Mouse (Mus musculus) stomach, postnatal 0 days (tissue): ENCODE data around the gene Tmem59l. TPM values are rescaled to one million over a fixed set of nuclear protein-coding genes. Genes with fewer than 3 reads are reported as not detected.

Experiments used
- ATAC-seq: fragments of 200-750 bp; cut with Nextera tagmentation; 2 replicates; pipeline ENCODE4 v1.8.0; 2017; ENCODE audit not compliant: low FRiP score, low TSS enrichment
- DNase-seq: peaks from one replicate; pipeline ENCODE4 v3.0.0-alpha.2; 2016; ENCODE audit warnings: low spot score
- H3K27ac ChIP-seq: fragments of 300-500 bp; sonication (generic); replicated peaks from 2 replicates; pipeline ENCODE4 v1.5.1; 2014; ENCODE audit warnings: mild to moderate bottlenecking, control low read depth
- H3K27me3 ChIP-seq: fragments of 300-500 bp; sonication (generic); 2 replicates; pipeline ENCODE4 v1.6.1; 2014; ENCODE audit warnings: low read length; ENCODE audit not compliant: control insufficient read depth, insufficient read depth
- H3K36me3 ChIP-seq: fragments of 300-500 bp; sonication (generic); 2 replicates; pipeline ENCODE4 v1.6.1; 2014; ENCODE audit warnings: low read length, mixed read lengths; ENCODE audit not compliant: control insufficient read depth, insufficient read depth
- H3K4me1 ChIP-seq: fragments of 300-500 bp; sonication (generic); replicated peaks from 2 replicates; pipeline ENCODE4 v1.6.1; 2014; ENCODE audit warnings: antibody characterized with exemption; ENCODE audit not compliant: control insufficient read depth, insufficient read depth
- H3K4me2 ChIP-seq: fragments of 300-500 bp; sonication (generic); replicated peaks from 2 replicates; pipeline ENCODE4 v1.6.1; 2014; ENCODE audit warnings: low read depth, mild to moderate bottlenecking, control low read depth, moderate library complexity
- H3K4me3 ChIP-seq: fragments of 300-500 bp; sonication (generic); 2 replicates; pipeline ENCODE4 v1.5.1; 2014; ENCODE audit warnings: low read depth, low read length, control low read depth
- H3K9ac ChIP-seq: fragments of 300-500 bp; sonication (generic); 2 replicates; pipeline ENCODE4 v1.6.1; 2014; ENCODE audit warnings: mild to moderate bottlenecking, low read length, control low read depth, mixed read lengths
- H3K9me3 ChIP-seq: fragments of 300-500 bp; sonication (generic); 2 replicates; pipeline ENCODE4 v1.6.1; 2016; ENCODE audit warnings: low read length; ENCODE audit not compliant: control insufficient read depth
- CTCF ChIP-seq: IDR thresholded peaks from 2 replicates; pipeline ENCODE4 v1.5.1; 2016; ENCODE audit warnings: antibody characterized with exemption, low read depth, mild to moderate bottlenecking, moderate library complexity
- EP300 ChIP-seq: optimal IDR thresholded peaks from 2 replicates; pipeline ENCODE3; 2016; ENCODE audit warnings: antibody characterized with exemption
- WGBS: fragments of 180-500 bp; shearing (Covaris S2); extraction: QIAGEN DNeasy Blood & Tissue Kit; methylation state at CpG from one replicate; pipeline ENCODE4 v1.1.7; 2014; 5-methylcytosine and 5-hydroxymethylcytosine counted together
- polyA plus RNA-seq: library from polyadenylated mRNA; unstranded; fragments of >200 nt; fragmentation: Nextera tagmentation; extraction: Ambion mirVana; gene quantifications from 2 replicates; pipeline ENCODE4 v1.2.1, GENCODE M21; 2015

Gene Tmem59l
- polyA plus RNA-seq, 1 experiment from 2014 or later: 2.4 TPM

- peaks cover 3% of the 10 kb centered on the region for H3K4me1 ChIP-seq
These were observed 17.7 kb upstream of the Tmem59l start for GRCm38 (mm10) chr8:70504851-70505250.

GRCm38 (mm10) chr8:70504291-70504716 lies 17.1 kb upstream of the Tmem59l start:
- H3K27me3 ChIP-seq: peaks cover 4% of the 10 kb centered on the region; the same call in 1 of the 2 replicates
- ATAC-seq (no peak), DNase-seq (peak; percentile 35)
- 54% methylated on average over 16 of the region's 16 CpGs for WGBS
- peaks cover 12% of the 10 kb centered on the region; the same call in 1 of the 2 replicates for H3K36me3 ChIP-seq
- H3K9me3 ChIP-seq: no peaks in the 10 kb centered on the region
- no peak overlapping the region for H3K27ac ChIP-seq
- peaks cover 3% of the 10 kb centered on the region for H3K4me1 ChIP-seq
- H3K4me3 ChIP-seq: no peak overlapping the region
- H3K9ac ChIP-seq: no peak overlapping the region
- TF ChIP-seq CTCF: no peak
- no peak for TF ChIP-seq EP300
- no peak overlapping the region for H3K4me2 ChIP-seq

More at GRCm38 (mm10) chr8:70504851-70505250, 17.7 kb upstream of the Tmem59l start:
- Histone ChIP-seq H3K4me3 (no peak overlapping the region), H3K27me3 (peaks cover 4% of the 10 kb centered on the region; the same call in 1 of the 2 replicates), H3K4me2 (no peak overlapping the region), H3K9me3 (no peaks in the 10 kb centered on the region), H3K36me3 (peaks cover 12% of the 10 kb centered on the region; the same call in 1 of the 2 replicates), H3K9ac (no peak overlapping the region), H3K27ac (no peak overlapping the region)
- peak; percentile 78 for DNase-seq
- ATAC-seq: no peak
- 81% methylated on average over 3 of the region's 3 CpGs for WGBS
- TF ChIP-seq EP300: no peak
- peak; percentile 91 for TF ChIP-seq CTCF

GRCm38 (mm10) chr8:70503062-70503750 lies 16.0 kb upstream of the Tmem59l start:
- Histone ChIP-seq H3K4me2 (0 out of 2 replicates have a peak overlapping the region, but pooled peaks have one; percentile 11), H3K27me3 (peaks cover 4% of the 10 kb centered on the region; the same call in 1 of the 2 replicates), H3K9ac (no peak overlapping the region), H3K36me3 (peaks cover 9% of the 10 kb centered on the region; the same call in 1 of the 2 replicates), H3K4me3 (no peak overlapping the region), H3K27ac (no peak overlapping the region), H3K9me3 (no peaks in the 10 kb centered on the region), H3K4me1 (peaks cover 3% of the 10 kb centered on the region)
- no peak for TF ChIP-seq EP300
- peak; percentile 86 for TF ChIP-seq CTCF
- ATAC-seq (peak; percentile 28; the same call in 1 of the 2 replicates), DNase-seq (peak; percentile 85)
- 18% methylated on average over 46 of the region's 46 CpGs for WGBS

- ATAC-seq (no peak), DNase-seq (no peak)
- Histone ChIP-seq H3K9me3 (no peaks in the 10 kb centered on the region), H3K4me1 (peaks cover 3% of the 10 kb centered on the region), H3K4me2 (no peak overlapping the region), H3K4me3 (no peak overlapping the region), H3K36me3 (peaks cover 5% of the 10 kb centered on the region; the same call in 1 of the 2 replicates), H3K27ac (no peak overlapping the region), H3K9ac (no peak overlapping the region), H3K27me3 (peaks cover 4% of the 10 kb centered on the region; the same call in 1 of the 2 replicates)
- no peak for TF ChIP-seq EP300
- no peak for TF ChIP-seq CTCF
- WGBS: 48% methylated on average over 12 of the region's 12 CpGs
These were observed 15.4 kb upstream of the Tmem59l start for GRCm38 (mm10) chr8:70502540-70502939.

GRCm38 (mm10) chr8:70501820-70502529 lies 14.8 kb upstream of the Tmem59l start:
- Histone ChIP-seq H3K4me1 (peaks cover 3% of the 10 kb centered on the region), H3K9me3 (no peaks in the 10 kb centered on the region), H3K4me3 (no peak overlapping the region), H3K27me3 (peaks cover 4% of the 10 kb centered on the region; the same call in 1 of the 2 replicates), H3K9ac (0 out of 2 replicates have a peak overlapping the region, but pooled peaks have one; percentile 23), H3K36me3 (peaks cover 2% of the 10 kb centered on the region; the same call in 1 of the 2 replicates), H3K27ac (no peak overlapping the region), H3K4me2 (no peak overlapping the region)
- no peak for TF ChIP-seq CTCF
- no peak for TF ChIP-seq EP300
- ATAC-seq (no peak), DNase-seq (peak; percentile 56)
- WGBS: 18% methylated on average over 23 of the region's 23 CpGs
